Mouse (Mus musculus) frontal cortex, postnatal 14 days (tissue): Measurements from ENCODE around the gene Axin1.

Source experiments
- DNase-seq, 2 experiments: peaks; one replicate each; pipeline ENCODE4 v3.0.0; 2022; ENCODE audit warnings: low spot score in 2 of 2

Axin1 gene

DNA sequence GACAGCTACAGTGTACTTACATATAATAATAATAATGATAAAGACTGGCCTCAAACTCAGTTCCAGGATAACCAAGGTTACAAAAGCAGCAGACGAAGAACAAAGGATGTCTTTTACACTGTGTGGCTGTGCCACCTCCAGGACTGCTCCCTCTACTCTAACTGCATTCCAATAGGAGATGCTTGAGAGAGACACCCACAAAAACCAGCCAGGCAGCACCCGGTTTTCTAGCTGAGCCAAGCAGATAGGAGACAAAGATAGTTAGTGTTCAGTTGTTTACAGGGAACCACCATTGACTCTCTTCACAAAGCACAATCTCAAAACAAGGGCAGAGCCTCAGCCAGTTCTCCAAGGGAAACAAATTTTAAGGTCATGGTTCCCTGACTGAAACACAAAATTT is 101.1 kb downstream of the Axin1 start:
- no peak for DNase-seq

DNA sequence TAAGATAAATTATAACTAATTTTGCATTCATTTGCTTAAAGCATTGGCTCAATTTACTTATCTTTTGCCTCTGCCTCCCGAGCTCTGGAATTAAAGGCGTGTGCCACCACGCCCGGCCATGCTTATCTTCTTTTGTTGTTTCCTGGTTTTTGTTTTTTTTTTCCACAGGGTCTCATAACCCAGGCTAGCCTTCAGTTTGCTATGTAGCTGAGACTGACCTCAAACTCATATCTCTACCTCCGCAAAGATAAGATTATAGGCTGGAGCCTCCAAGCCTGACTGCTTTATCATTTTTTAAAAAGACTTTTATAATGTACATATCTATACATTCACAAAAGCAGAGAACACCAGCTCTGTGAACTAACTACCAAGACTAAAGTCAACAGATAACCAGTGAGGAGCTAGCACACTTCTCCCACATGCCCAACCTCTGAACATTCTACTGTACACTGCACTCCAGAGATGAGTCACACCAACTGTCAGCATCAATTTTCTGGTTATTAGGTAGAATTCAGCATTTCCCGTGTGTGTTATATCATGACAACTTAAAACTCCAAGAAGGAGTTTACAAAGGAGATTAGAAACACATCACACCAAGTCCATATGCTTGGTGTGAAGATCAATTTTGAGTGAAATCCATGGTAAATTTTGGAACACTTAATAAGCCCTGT is 101.8 kb downstream of the Axin1 start:
- DNase-seq: no peak

DNA sequence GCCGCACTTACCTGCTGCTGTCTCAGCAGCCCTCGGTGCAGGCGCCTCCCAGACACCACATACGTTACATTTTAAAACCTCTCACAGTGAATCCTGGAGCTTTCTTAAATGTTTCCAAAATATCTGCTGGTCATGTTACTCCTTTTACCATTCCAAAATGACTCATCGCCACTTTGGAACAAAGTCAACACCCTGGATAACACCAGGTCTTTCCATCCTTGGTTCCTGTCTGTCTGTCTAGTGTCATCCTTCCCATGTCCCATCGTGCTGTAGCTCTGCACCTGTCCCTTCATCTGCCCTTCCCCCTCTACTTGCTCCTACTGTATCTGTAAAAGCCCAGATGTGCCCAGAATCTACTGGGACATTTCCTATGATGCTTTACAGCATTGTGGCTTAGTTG is 102.5 kb downstream of the Axin1 start:
- DNase-seq: no peak

GRCm38 (mm10) chr17:26243471-26244100 is 105.1 kb downstream of the Axin1 start:
- DNase-seq: no peak

- DNase-seq: peak; percentile 84 to 85
Observed at GRCm38 (mm10) chr17:26244101-26244841, 105.8 kb downstream of the Axin1 start, which contains the start of gene Fam234a. Fam234a (minus strand) TSS chr17:26244242.
